Mouse (Mus musculus) embryonic facial prominence, embryonic 10.5 days (tissue): Measurements from ENCODE around the gene Xrn1. TPM values are rescaled to one million over a fixed set of nuclear protein-coding genes. Genes with fewer than 3 reads are reported as not detected.
A peak's percentile ranks its signal among the peaks of the same experiment; 100 is the strongest.

ENCODE experiments used
- DNase-seq: peaks from one replicate; pipeline ENCODE4 v3.0.0-alpha.2; 2017; ENCODE audit warnings: low spot score
- H3K27ac ChIP-seq: fragments of 300-500 bp; sonication (generic); replicated peaks from 2 replicates; pipeline ENCODE4 v1.5.1; 2016; ENCODE audit warnings: mild to moderate bottlenecking
- H3K27me3 ChIP-seq: fragments of 300-500 bp; sonication (generic); replicated peaks from 2 replicates; pipeline ENCODE4 v1.6.1; 2016; ENCODE audit warnings: low read depth, mild to moderate bottlenecking; ENCODE audit not compliant: poor library complexity, severe bottlenecking
- H3K36me3 ChIP-seq: fragments of 300-500 bp; sonication (generic); replicated peaks from 2 replicates; pipeline ENCODE4 v1.6.1; 2016; ENCODE audit warnings: mild to moderate bottlenecking, moderate library complexity
- H3K4me1 ChIP-seq: fragments of 300-500 bp; sonication (generic); 2 replicates; pipeline ENCODE4 v1.6.1; 2016
- H3K4me3 ChIP-seq: fragments of 300-500 bp; sonication (generic); 2 replicates; pipeline ENCODE4 v1.5.1; 2016; ENCODE audit warnings: mild to moderate bottlenecking, moderate library complexity
- H3K9me3 ChIP-seq: fragments of 300-500 bp; sonication (generic); 2 replicates; pipeline ENCODE4 v1.6.1; 2016; ENCODE audit warnings: mild to moderate bottlenecking
- WGBS: fragments of 180-500 bp; shearing (Covaris S2); methylation state at CpG from one replicate; pipeline ENCODE4 v1.1.7; 2016; 5-methylcytosine and 5-hydroxymethylcytosine counted together
- polyA plus RNA-seq: library from polyadenylated mRNA; unstranded; fragments of >200 nt; fragmentation: Nextera tagmentation; extraction: Ambion mirVana; gene quantifications from 2 replicates; pipeline ENCODE4 v1.2.1, GENCODE M21; 2016

Xrn1 gene
- polyA plus RNA-seq, 1 experiment from 2014 or later, result 21.3 TPM

DNA sequence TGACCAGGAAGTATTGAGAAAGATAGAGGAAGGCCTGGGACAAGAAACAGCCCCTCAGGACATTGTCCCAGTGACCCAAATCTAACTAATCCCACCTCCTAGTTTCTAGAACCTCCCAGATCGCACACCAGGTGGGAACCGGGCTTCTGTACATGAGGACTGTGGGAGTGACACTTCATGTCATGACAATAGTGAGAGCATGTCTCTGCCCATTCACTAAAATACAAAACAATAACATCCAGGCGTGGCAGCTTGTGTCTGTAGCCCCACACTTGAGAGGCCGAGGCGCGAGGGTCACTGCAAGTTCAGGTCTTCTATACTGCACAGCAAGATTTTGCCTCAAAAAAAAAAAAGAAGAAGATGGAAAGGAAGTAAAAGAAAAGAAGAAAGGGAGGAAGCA is 25.3 kb downstream of the Xrn1 start:
- 90% methylated on average over 6 of the region's 6 CpGs for WGBS
- Histone ChIP-seq H3K36me3 (peaks cover 92% of the 10 kb centered on the region), H3K9me3 (no peaks in the 10 kb centered on the region), H3K27me3 (no peaks in the 10 kb centered on the region), H3K4me3 (no peak overlapping the region), H3K27ac (no peak overlapping the region), H3K4me1 (no peaks in the 10 kb centered on the region)
- DNase-seq, result no peak

- no peaks in the 10 kb centered on the region for H3K27me3 ChIP-seq
- H3K4me3 ChIP-seq, result no peak overlapping the region
- no peak overlapping the region for H3K27ac ChIP-seq
- peaks cover 83% of the 10 kb centered on the region for H3K36me3 ChIP-seq
- no peak for DNase-seq
- H3K9me3 ChIP-seq, result no peaks in the 10 kb centered on the region
- H3K4me1 ChIP-seq, result no peaks in the 10 kb centered on the region
- 96% methylated on average over 2 of the region's 2 CpGs for WGBS
These were observed 37.7 kb downstream of the Xrn1 start for GRCm38 (mm10) chr9:95992255-95992654.

DNA sequence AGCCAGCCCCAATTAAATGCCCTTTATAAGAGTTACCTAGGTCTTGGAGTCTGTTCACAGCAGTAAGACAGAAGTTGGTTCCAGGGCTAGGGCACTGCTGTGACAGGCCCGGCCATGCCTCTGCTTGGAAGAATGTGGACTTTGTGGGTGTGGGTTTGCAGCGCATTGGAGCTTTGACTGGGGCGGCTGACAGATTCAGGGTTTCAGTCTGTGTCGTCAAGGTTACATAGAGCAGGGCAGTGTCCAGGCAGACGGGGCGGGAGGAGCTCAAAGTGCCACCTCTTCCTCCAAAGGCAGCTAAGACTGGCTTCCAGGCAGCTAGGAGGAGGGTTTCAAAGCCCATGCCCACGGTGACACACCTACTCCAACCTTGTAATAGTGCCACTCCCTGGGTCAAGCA is 49.9 kb downstream of the Xrn1 start:
- Histone ChIP-seq H3K9me3 (no peaks in the 10 kb centered on the region), H3K4me1 (no peaks in the 10 kb centered on the region), H3K27me3 (no peaks in the 10 kb centered on the region), H3K36me3 (peaks cover 94% of the 10 kb centered on the region), H3K4me3 (no peak overlapping the region), H3K27ac (no peak overlapping the region)
- WGBS, result 93% methylated on average over 7 of the region's 7 CpGs
- no peak for DNase-seq

- H3K4me3 ChIP-seq, result no peak overlapping the region
- 93% methylated on average over 7 of the region's 7 CpGs for WGBS
- peaks cover 86% of the 10 kb centered on the region for H3K36me3 ChIP-seq
- no peaks in the 10 kb centered on the region for H3K4me1 ChIP-seq
- DNase-seq, result no peak
- no peaks in the 10 kb centered on the region for H3K9me3 ChIP-seq
- no peaks in the 10 kb centered on the region for H3K27me3 ChIP-seq
- H3K27ac ChIP-seq, result no peak overlapping the region
These were observed 56.1 kb downstream of the Xrn1 start for GRCm38 (mm10) chr9:96010664-96011063.

- WGBS, result 93% methylated on average over 3 of the region's 3 CpGs
- Histone ChIP-seq H3K4me1 (0 out of 2 replicates have a peak, but pooled peaks cover 2% of the 10 kb centered on the region), H3K36me3 (peaks cover 86% of the 10 kb centered on the region)
These were observed 69.4 kb downstream of the Xrn1 start for GRCm38 (mm10) chr9:96023921-96024320.

DNA sequence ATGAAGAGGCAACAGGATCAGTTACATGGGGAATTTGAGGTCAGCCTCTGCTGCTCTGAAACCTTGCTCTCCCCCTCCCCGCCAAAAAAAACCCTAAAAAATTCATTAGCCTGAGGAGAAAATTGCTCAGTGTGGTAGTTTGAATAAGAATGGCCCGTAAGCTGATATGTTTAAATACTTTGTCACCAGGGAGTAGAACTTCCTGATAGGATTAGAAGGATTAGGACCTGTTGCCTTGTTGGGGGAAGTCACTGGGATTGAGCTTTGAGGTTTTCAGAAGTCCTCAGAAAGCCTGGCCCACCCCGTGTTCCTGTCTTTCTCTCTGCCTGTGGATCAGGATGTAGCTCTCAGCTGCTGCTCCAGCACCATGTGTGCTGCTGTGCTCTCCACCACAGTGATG is 73.4 kb downstream of the Xrn1 start:
- H3K27ac ChIP-seq, result no peak overlapping the region
- no peak overlapping the region for H3K4me3 ChIP-seq
- DNase-seq, result no peak
- no peaks in the 10 kb centered on the region for H3K9me3 ChIP-seq
- peaks cover 95% of the 10 kb centered on the region for H3K36me3 ChIP-seq
- 40% methylated on average over 3 of the region's 3 CpGs for WGBS
- H3K27me3 ChIP-seq, result no peaks in the 10 kb centered on the region
- H3K4me1 ChIP-seq, result no peaks in the 10 kb centered on the region

More at GRCm38 (mm10) chr9:96023921-96024320, 69.4 kb downstream of the Xrn1 start:
- H3K4me3 ChIP-seq, result no peak overlapping the region
- DNase-seq, result no peak
- H3K9me3 ChIP-seq, result no peaks in the 10 kb centered on the region
- no peak overlapping the region for H3K27ac ChIP-seq
- no peaks in the 10 kb centered on the region for H3K27me3 ChIP-seq

- H3K9me3 ChIP-seq, result no peaks in the 10 kb centered on the region
- H3K4me1 ChIP-seq, result no peaks in the 10 kb centered on the region
- peaks cover 91% of the 10 kb centered on the region for H3K36me3 ChIP-seq
- DNase-seq, result peak; percentile 38
- no peak overlapping the region for H3K4me3 ChIP-seq
- no peaks in the 10 kb centered on the region for H3K27me3 ChIP-seq
- 63% methylated on average over 1 of the region's 1 CpGs for WGBS
- no peak overlapping the region for H3K27ac ChIP-seq
These were observed 74.3 kb downstream of the Xrn1 start for GRCm38 (mm10) chr9:96028818-96029217.

GRCm38 (mm10) chr9:96029886-96030285 is 75.3 kb downstream of the Xrn1 start:
- no peak for DNase-seq
- H3K36me3 ChIP-seq, result peaks cover 93% of the 10 kb centered on the region
- no peaks in the 10 kb centered on the region for H3K27me3 ChIP-seq
- no peak overlapping the region for H3K27ac ChIP-seq
- H3K4me3 ChIP-seq, result no peak overlapping the region
- no peaks in the 10 kb centered on the region for H3K9me3 ChIP-seq
- WGBS, result 92% methylated on average over 5 of the region's 5 CpGs
- H3K4me1 ChIP-seq, result no peaks in the 10 kb centered on the region

DNA sequence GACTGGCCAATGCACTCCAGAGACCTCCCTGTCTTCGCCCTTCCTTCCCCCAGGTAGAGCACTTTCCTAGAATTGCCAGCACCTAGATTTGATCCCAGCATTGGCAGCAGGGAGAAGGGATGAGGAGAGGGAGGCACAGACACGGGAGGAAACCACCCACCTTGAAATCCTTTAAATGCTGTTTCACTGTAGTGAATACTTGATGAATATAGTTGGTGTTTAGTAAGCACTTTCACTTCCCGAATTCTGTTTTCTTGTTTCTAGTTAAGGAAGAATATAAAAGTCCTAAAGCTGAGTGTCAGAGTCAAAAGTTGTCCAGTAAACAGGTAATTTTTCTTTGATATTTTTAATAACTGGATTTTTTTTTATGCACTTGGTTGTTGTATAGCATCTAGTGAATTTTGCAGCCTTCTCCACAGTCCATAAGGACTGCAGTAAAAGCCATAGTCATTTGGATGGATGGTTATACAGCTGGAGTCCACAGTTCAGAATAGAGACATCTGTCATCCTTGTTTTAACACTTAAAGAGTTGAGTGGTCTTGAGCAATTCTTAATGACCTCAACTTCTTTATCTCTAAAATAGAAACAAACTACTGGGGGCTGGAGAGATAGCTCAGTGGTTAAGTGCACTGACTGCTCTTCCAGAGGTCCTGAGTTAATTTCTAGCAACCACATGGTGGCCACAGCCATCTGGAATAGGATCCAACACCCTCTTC is 81.0 kb downstream of the Xrn1 start:
- Histone ChIP-seq H3K4me1 (no peaks in the 10 kb centered on the region), H3K9me3 (no peaks in the 10 kb centered on the region), H3K36me3 (peaks cover 93% of the 10 kb centered on the region), H3K4me3 (no peak overlapping the region), H3K27me3 (no peaks in the 10 kb centered on the region), H3K27ac (no peak overlapping the region)
- DNase-seq, result no peak
- 88% methylated on average over 3 of the region's 3 CpGs for WGBS

DNA sequence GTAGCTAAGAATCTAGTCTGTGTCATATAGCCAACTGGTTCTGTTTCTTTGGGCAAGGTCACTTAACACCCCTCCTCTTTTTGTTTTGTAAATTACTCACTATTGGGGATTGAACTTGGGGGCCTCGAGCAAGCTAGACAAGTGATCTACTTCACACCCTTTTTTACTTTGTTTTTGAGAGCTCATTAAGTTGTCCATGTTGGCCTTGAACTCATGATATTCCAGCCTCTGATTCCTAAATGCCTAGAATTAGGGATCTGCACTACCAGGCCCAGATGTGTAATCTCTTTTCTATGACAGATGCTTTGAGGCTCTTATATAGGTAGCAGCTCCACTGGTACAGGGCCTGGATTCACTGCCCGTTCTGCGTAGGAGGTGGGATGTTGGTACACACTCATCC is 89.7 kb downstream of the Xrn1 start:
- no peak overlapping the region for H3K27ac ChIP-seq
- H3K4me1 ChIP-seq, result no peaks in the 10 kb centered on the region
- no peak for DNase-seq
- peaks cover 88% of the 10 kb centered on the region for H3K36me3 ChIP-seq
- no peaks in the 10 kb centered on the region for H3K27me3 ChIP-seq
- 92% methylated on average over 3 of the region's 3 CpGs for WGBS
- H3K4me3 ChIP-seq, result no peak overlapping the region
- H3K9me3 ChIP-seq, result no peaks in the 10 kb centered on the region

DNA sequence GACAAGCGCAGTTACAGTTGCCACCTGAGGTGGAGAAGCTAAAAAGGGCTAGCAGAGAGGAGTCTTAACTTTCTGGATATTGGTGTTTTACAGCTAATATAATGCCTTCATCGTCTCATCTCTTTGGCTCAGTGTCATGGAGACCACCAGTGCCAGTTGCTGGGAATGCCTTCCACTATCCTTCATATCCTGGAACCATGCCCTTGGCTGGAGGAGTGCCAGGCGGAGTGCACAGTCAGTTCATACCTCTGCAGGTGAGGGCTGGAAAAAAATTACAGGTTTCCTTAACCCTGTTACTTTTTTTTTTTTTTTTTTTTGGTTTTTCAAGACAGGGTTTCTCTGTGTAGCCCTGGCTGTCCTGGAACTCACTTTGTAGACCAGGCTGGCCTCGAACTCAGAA is 96.9 kb downstream of the Xrn1 start:
- 94% methylated on average over 4 of the region's 4 CpGs for WGBS
- peaks cover 93% of the 10 kb centered on the region for H3K36me3 ChIP-seq
- no peaks in the 10 kb centered on the region for H3K27me3 ChIP-seq

DNA sequence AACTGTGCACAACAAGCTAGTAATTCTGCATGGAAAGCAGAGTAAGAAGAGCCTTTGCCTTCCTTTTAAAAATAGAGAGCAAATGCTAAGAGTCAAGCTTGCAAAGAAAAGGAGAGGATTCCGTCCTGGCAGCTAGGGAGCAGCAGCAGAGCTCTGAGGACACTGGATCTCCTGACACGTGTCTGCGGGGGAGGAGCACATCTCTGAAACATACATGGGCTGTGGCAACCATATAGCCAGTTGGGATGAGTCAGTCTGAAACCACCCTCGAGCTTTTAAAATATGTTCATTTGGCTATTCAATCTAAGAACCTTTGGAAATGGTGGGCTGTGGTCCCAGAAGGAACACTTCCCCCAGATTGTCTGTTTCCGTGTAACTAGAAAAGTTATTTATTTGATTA is 100.3 kb downstream of the Xrn1 start:
- no peaks in the 10 kb centered on the region for H3K4me1 ChIP-seq
- no peak overlapping the region for H3K4me3 ChIP-seq
- 88% methylated on average over 5 of the region's 5 CpGs for WGBS
- peaks cover 91% of the 10 kb centered on the region for H3K36me3 ChIP-seq
- H3K27ac ChIP-seq, result no peak overlapping the region
- peaks cover 4% of the 10 kb centered on the region; the same call in 1 of the 2 replicates for H3K9me3 ChIP-seq
- DNase-seq, result no peak
- H3K27me3 ChIP-seq, result no peaks in the 10 kb centered on the region

More for the DNA sequence above, 96.9 kb downstream of the Xrn1 start:
- Histone ChIP-seq H3K4me3 (no peak overlapping the region), H3K4me1 (no peaks in the 10 kb centered on the region), H3K27ac (no peak overlapping the region), H3K9me3 (no peaks in the 10 kb centered on the region)
- no peak for DNase-seq

DNA sequence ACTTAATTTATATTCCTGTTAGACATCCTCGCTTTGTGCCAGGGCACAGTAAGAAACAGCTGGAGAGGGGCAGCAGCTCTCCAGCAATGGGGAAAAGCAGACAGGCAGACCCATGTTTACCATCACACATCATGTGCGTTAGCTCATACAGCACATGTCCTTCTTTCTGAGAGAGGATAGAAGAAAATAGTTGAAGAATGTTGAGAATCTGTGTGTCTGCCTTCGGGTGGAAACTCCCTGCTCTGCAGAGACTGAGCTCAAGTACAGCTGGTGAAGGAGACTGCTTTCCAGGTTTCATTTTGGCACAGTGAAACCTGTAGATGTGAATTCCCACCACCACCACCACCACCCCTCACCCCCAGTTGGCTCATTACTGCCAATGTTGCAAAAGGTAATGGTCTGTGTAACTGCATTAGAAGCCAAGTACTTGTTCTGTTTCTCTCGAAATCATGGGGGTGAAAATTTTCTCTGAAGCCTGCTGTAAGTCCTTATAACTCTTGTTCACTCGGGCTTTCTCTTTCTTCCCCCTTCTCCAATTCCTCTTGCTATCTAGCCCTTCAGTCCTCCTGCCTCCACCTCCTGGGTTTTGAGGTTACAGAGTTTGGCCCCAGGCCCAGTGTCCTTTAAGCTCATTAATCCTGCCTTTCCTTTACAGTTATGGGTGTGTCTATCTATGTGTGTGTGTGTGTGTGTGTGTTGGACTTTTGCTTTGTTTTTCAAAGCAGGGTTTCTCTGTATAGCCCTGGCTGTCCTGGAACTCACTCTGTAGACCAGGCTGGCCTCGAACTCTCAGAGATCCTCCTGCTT is 102.1 kb downstream of the Xrn1 start:
- no peak for DNase-seq
- Histone ChIP-seq H3K36me3 (peaks cover 73% of the 10 kb centered on the region), H3K4me1 (no peaks in the 10 kb centered on the region), H3K4me3 (no peak overlapping the region), H3K27me3 (no peaks in the 10 kb centered on the region), H3K27ac (no peak overlapping the region), H3K9me3 (peaks cover 4% of the 10 kb centered on the region; the same call in 1 of the 2 replicates)
- 91% methylated on average over 6 of the region's 6 CpGs for WGBS
